Mouse (Mus musculus): ENCODE measurements around the gene M1ap. TPM values are rescaled to one million over a fixed set of nuclear protein-coding genes. Genes with fewer than 3 reads are reported as not detected.

M1ap gene
- polyA plus RNA-seq, 1 experiment: 2.4 TPM

DNA sequence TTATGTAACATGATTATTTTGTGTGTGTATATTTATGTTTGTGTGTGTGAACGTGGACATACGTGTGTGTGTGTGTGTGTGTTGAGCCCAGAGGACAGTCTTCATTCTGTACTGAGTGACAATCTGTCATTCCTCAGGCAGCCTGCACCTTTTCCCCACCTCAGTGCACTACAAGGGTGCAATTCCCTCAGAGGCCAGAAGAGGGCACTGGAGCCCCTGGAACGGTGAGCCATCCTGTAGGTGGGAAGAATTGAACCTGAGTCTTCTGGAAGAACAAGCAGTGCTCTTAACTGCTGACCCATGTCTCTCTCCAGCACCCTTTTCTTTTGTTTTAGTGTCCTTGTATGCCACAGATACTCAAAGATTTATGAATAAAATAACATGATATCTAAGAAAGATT, 30.8 kb upstream of the M1ap start:
- Histone ChIP-seq H3K27me3 (ENCODE audit: control insufficient read depth, insufficient read depth, insufficient read length) (no peaks in the 10 kb centered on the region), H3K79me2 (ENCODE audit: control insufficient read depth, insufficient read depth) (no peaks in the 10 kb centered on the region), H3K79me3 (ENCODE audit: low read depth) (no peaks in the 10 kb centered on the region), H3K4me3 (ENCODE audit: insufficient read depth, poor library complexity, severe bottlenecking) (no peak overlapping the region), H3ac (ENCODE audit: control insufficient read depth, insufficient read length, low read depth) (no peak overlapping the region), H3K36me3 (ENCODE audit: control insufficient read depth, insufficient read depth) (no peaks in the 10 kb centered on the region)
- TF ChIP-seq USF1 (IDR thresholded peaks at IDR 0.05; ENCODE audit: low read depth): no peak
- TF ChIP-seq CTCF (IDR thresholded peaks at IDR 0.05; ENCODE audit: control insufficient read depth, insufficient read depth, insufficient read length): peak; percentile 66

DNA sequence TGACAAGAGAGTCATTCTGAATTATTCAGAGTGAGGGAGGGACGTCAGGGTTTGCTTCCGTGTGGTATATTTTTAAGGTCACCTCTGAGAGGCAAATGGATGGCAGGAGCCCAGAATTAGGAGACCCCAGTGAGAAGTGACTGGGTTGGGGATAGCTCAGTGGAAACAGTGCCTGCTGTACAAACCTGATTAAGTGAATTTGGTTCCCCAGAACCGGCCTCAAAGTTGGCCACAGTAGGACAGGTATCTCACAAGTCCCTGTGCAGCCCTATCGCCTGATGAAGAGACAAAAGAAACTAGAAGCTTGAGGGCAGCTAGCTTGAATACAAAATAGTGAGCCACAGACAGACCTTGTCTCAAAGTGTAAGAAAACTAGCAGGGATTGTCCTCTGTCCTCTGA, 30.2 kb upstream of the M1ap start:
- TF ChIP-seq USF1 (IDR thresholded peaks at IDR 0.05; ENCODE audit: low read depth): no peak
- TF ChIP-seq MYOG (IDR thresholded peaks at IDR 0.05; ENCODE audit: control insufficient read depth, extremely low read depth, insufficient read length): no peak
- TF ChIP-seq CEBPB (IDR thresholded peaks at IDR 0.05; ENCODE audit: low read depth): no peak
- TF ChIP-seq MYOD1 (IDR thresholded peaks at IDR 0.05; ENCODE audit: control insufficient read depth, insufficient read length, low read depth): no peak
- TF ChIP-seq FOSL1 (IDR thresholded peaks at IDR 0.05; ENCODE audit: insufficient read depth, low read length, poor library complexity, severe bottlenecking): no peak
- TF ChIP-seq MAX (IDR thresholded peaks at IDR 0.05): no peak
- TF ChIP-seq CTCF (IDR thresholded peaks at IDR 0.05; ENCODE audit: control insufficient read depth, insufficient read depth, insufficient read length): no peak
- no peaks in the 10 kb centered on the region for H3K79me3 ChIP-seq (ENCODE audit: low read depth)
- no peaks in the 10 kb centered on the region for H3K79me2 ChIP-seq (ENCODE audit: control insufficient read depth, insufficient read depth)
- H3K4me3 ChIP-seq (ENCODE audit: insufficient read depth, poor library complexity, severe bottlenecking): no peak overlapping the region
- no peaks in the 10 kb centered on the region for H3K27me3 ChIP-seq (ENCODE audit: control insufficient read depth, insufficient read depth, insufficient read length)
- no peak overlapping the region for H3ac ChIP-seq (ENCODE audit: control insufficient read depth, insufficient read length, low read depth)
- no peaks in the 10 kb centered on the region for H3K36me3 ChIP-seq (ENCODE audit: control insufficient read depth, insufficient read depth)

DNA sequence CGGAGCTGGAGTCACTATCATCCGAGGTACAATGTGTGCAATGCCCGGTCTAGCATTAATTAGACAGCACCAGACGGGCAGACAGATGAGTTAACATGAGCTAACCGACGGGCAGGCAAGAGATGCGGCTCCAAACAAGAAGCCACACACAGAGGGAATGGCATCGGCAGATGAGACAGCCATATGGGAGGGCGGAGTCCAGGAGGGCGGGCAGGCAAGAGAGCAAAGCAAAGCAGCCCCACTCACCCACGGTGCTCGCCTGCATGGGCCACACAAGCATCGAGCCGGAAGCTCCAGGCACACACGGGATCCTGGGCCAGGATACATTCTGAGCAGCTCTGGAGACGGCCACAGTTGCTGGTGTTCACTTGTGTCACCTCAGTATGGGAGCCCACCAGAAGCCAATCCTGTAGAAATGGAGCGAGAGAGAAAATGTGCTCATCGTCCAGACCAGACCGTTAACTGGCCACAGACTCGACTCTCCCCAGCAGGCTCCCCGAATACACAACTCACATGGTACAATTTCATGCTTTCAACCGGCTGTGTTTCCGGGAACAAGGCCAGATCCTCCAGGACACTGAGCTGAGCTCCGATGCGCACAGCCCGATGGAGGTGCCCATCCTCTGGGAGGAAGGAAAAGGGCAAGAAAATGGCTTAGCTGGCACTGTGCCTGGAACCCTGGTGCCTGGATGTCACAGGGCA, 29.5 kb upstream of the M1ap start:
- Histone ChIP-seq H3K4me3 (ENCODE audit: insufficient read depth, poor library complexity, severe bottlenecking) (no peak overlapping the region), H3K36me3 (ENCODE audit: control insufficient read depth, insufficient read depth) (no peaks in the 10 kb centered on the region), H3K27me3 (ENCODE audit: control insufficient read depth, insufficient read depth, insufficient read length) (no peaks in the 10 kb centered on the region), H3K79me2 (ENCODE audit: control insufficient read depth, insufficient read depth) (no peaks in the 10 kb centered on the region), H3K79me3 (ENCODE audit: low read depth) (no peaks in the 10 kb centered on the region), H3ac (ENCODE audit: control insufficient read depth, insufficient read length, low read depth) (no peak overlapping the region)
- TF ChIP-seq CEBPB (IDR thresholded peaks at IDR 0.05; ENCODE audit: low read depth): no peak
- no peak for TF ChIP-seq MYOD1 (IDR thresholded peaks at IDR 0.05; ENCODE audit: control insufficient read depth, insufficient read length, low read depth)
- no peak for TF ChIP-seq MAX (IDR thresholded peaks at IDR 0.05)
- TF ChIP-seq CTCF (IDR thresholded peaks at IDR 0.05; ENCODE audit: control insufficient read depth, insufficient read depth, insufficient read length): no peak
- TF ChIP-seq MYOG (IDR thresholded peaks at IDR 0.05; ENCODE audit: control insufficient read depth, extremely low read depth, insufficient read length): no peak
- TF ChIP-seq FOSL1 (IDR thresholded peaks at IDR 0.05; ENCODE audit: insufficient read depth, low read length, poor library complexity, severe bottlenecking): no peak
- TF ChIP-seq USF1 (IDR thresholded peaks at IDR 0.05; ENCODE audit: low read depth): no peak

DNA sequence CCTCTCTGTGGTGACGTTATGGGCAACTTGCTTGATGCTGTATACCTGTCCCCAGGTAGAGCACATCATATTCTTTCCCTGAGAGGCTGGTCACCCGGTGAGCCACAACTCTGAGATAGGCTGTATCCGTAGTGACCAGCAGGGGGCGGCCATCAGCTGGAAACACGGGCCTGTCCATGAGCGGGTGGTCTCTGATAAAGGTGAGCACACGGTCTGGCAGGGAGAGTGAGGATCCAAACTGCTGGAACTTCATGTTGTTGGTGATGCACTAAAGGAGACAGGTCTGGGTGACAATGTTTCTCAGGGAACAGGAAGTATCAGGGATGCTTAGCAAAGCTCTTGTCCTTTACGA, 28.9 kb upstream of the M1ap start:
- Histone ChIP-seq H3K4me3 (ENCODE audit: insufficient read depth, poor library complexity, severe bottlenecking) (no peak overlapping the region), H3K36me3 (ENCODE audit: control insufficient read depth, insufficient read depth) (no peaks in the 10 kb centered on the region), H3K27me3 (ENCODE audit: control insufficient read depth, insufficient read depth, insufficient read length) (no peaks in the 10 kb centered on the region), H3K79me3 (ENCODE audit: low read depth) (no peaks in the 10 kb centered on the region), H3K79me2 (ENCODE audit: control insufficient read depth, insufficient read depth) (no peaks in the 10 kb centered on the region), H3ac (ENCODE audit: control insufficient read depth, insufficient read length, low read depth) (no peak overlapping the region)
- TF ChIP-seq CTCF (IDR thresholded peaks at IDR 0.05; ENCODE audit: control insufficient read depth, insufficient read depth, insufficient read length): peak; percentile 69
- TF ChIP-seq FOSL1 (IDR thresholded peaks at IDR 0.05; ENCODE audit: insufficient read depth, low read length, poor library complexity, severe bottlenecking): no peak
- no peak for TF ChIP-seq MAX (IDR thresholded peaks at IDR 0.05)

DNA sequence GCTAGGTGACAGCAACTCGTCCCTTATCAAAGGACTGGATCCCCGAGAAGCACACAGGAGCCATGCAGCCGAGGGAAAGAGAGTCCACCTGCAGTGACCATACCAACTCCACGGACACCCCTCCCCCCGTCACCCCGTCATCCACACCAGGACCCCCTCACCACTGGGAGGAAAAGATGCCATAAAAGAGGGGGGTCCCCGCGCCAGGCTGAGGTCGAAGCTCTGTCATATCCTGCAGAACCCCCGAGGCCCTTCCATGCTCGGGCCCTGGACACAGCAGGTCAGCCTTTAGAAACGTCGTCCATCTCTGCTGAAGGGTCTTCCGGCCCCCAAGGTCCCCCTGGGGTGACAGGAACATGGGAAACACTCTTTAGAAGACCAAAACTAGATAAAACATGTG, 28.3 kb upstream of the M1ap start:
- Histone ChIP-seq H3K4me3 (ENCODE audit: insufficient read depth, poor library complexity, severe bottlenecking) (no peak overlapping the region), H3ac (ENCODE audit: control insufficient read depth, insufficient read length, low read depth) (no peak overlapping the region), H3K27me3 (ENCODE audit: control insufficient read depth, insufficient read depth, insufficient read length) (no peaks in the 10 kb centered on the region), H3K36me3 (ENCODE audit: control insufficient read depth, insufficient read depth) (no peaks in the 10 kb centered on the region), H3K79me3 (ENCODE audit: low read depth) (no peaks in the 10 kb centered on the region), H3K79me2 (ENCODE audit: control insufficient read depth, insufficient read depth) (no peaks in the 10 kb centered on the region)
- TF ChIP-seq FOSL1 (IDR thresholded peaks at IDR 0.05; ENCODE audit: insufficient read depth, low read length, poor library complexity, severe bottlenecking): no peak
- no peak for TF ChIP-seq MYOG (IDR thresholded peaks at IDR 0.05; ENCODE audit: control insufficient read depth, extremely low read depth, insufficient read length)
- TF ChIP-seq USF1 (IDR thresholded peaks at IDR 0.05; ENCODE audit: low read depth): no peak
- TF ChIP-seq MAX (IDR thresholded peaks at IDR 0.05): no peak
- no peak for TF ChIP-seq MYOD1 (IDR thresholded peaks at IDR 0.05; ENCODE audit: control insufficient read depth, insufficient read length, low read depth)
- TF ChIP-seq CEBPB (IDR thresholded peaks at IDR 0.05; ENCODE audit: low read depth): no peak
- TF ChIP-seq CTCF (IDR thresholded peaks at IDR 0.05; ENCODE audit: control insufficient read depth, insufficient read depth, insufficient read length): no peak

DNA sequence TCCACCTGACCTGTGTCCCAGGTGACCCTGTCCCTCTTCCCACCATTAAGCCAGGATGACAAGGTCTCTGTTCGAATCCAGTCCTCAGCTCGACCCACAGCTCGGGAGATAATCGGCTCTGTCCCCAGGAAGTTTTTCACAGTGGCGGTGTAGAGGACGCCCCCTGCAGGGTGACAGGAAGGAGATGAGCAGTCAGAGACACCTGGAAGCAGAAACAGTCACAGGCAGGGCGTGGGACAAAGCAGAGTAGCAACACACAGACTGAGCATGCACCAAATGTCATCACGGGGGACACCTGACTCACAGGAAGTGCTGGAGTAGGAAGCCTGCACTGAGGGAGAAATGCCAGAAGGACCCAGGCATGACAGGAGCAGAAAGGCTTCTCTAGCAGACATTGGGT, 27.2 kb upstream of the M1ap start:
- H3K27me3 ChIP-seq (ENCODE audit: control insufficient read depth, insufficient read depth, insufficient read length): no peaks in the 10 kb centered on the region
- H3K4me3 ChIP-seq (ENCODE audit: insufficient read depth, poor library complexity, severe bottlenecking): no peak overlapping the region
- no peaks in the 10 kb centered on the region for H3K36me3 ChIP-seq (ENCODE audit: control insufficient read depth, insufficient read depth)
- TF ChIP-seq CEBPB (IDR thresholded peaks at IDR 0.05; ENCODE audit: low read depth) (no peak), MYOG (IDR thresholded peaks at IDR 0.05; ENCODE audit: control insufficient read depth, extremely low read depth, insufficient read length) (no peak), MYOD1 (IDR thresholded peaks at IDR 0.05; ENCODE audit: control insufficient read depth, insufficient read length, low read depth) (no peak), MAX (IDR thresholded peaks at IDR 0.05) (no peak)
- no peaks in the 10 kb centered on the region for H3K79me3 ChIP-seq (ENCODE audit: low read depth)
- no peaks in the 10 kb centered on the region for H3K79me2 ChIP-seq (ENCODE audit: control insufficient read depth, insufficient read depth)
- H3ac ChIP-seq (ENCODE audit: control insufficient read depth, insufficient read length, low read depth): no peak overlapping the region

Measured in C2C12 (cell line).